In genomic region chr4:154940156-154940555, GRCm38 (mm10) we compare ENCODE assay signal across 27 mouse cellular contexts. TPM values are rescaled to one million over a fixed set of nuclear protein-coding genes. Genes with fewer than 3 reads are reported as not detected.
"Had no signal": no experiment of that assay in that cellular context is flagged by ENCODE, and none has a peak within 500 bp of the region (broad histone marks: within the 10 kb centered on the region; RNA-seq: fewer than 3 reads in every experiment).

No protein-coding gene starts in this region.

- H3K9ac ChIP-seq: hindbrain, embryonic 12.5 days; hindbrain, embryonic 14.5 days; intestine, embryonic 15.5 days; limb, embryonic 13.5 days; limb, embryonic 15.5 days had no signal

- H3K4me2 ChIP-seq: heart, embryonic 11.5 days; hindbrain, embryonic 12.5 days; hindbrain, embryonic 14.5 days; intestine, embryonic 15.5 days; limb, embryonic 13.5 days; limb, embryonic 15.5 days had no signal

- DNase-seq: gastrocnemius, postnatal 14 days; gastrocnemius, postnatal 36 days; heart, adult 2 months; heart, postnatal 10 days; heart, postnatal 4 days; kidney, adult 18-20 months; kidney, adult 8-10 months; kidney, postnatal 10 days; kidney, postnatal 25 days; kidney, postnatal 4 days; left cerebral cortex, postnatal 4 days had no signal

- H3K27ac ChIP-seq: heart, adult 2 months; hindbrain, embryonic 10.5 days; hindbrain, embryonic 12.5 days; hindbrain, embryonic 14.5 days; intestine, embryonic 15.5 days; layer of hippocampus, adult 2 months; left cerebral cortex, adult 2 months; limb, embryonic 13.5 days; limb, embryonic 15.5 days had no signal

- H3K9me3 ChIP-seq: hindbrain, embryonic 12.5 days; intestine, embryonic 15.5 days; limb, embryonic 13.5 days; limb, embryonic 15.5 days had no signal

- H3K4me3 ChIP-seq: heart, adult 2 months; hindbrain, embryonic 10.5 days; hindbrain, embryonic 12.5 days; intestine, embryonic 15.5 days; layer of hippocampus, adult 2 months; left cerebral cortex, adult 2 months; limb, embryonic 13.5 days; limb, embryonic 15.5 days had no signal

- H3K36me3 ChIP-seq: hindbrain, embryonic 10.5 days; hindbrain, embryonic 12.5 days; intestine, embryonic 15.5 days; limb, embryonic 13.5 days; limb, embryonic 15.5 days had no signal

- H3K27me3 ChIP-seq: hindbrain, embryonic 12.5 days; intestine, embryonic 15.5 days; limb, embryonic 15.5 days had no signal

- ATAC-seq: hindbrain, embryonic 16.5 days; inflammation-experienced regulatory T-cells, adult 6 months; intestine, embryonic 15.5 days; intestine, postnatal 0 days had no signal

- H3K4me1 ChIP-seq: intestine, embryonic 15.5 days; limb, embryonic 13.5 days had no signal

RNA-seq across cellular contexts. Expression of gene Hes5, which starts 20.6 kb away (rescaled TPM):
- total RNA-seq: gastrocnemius, adult 18-20 months; gastrocnemius, adult 8-10 months; gastrocnemius, postnatal 36 days; granulocyte monocyte progenitor cell, adult 5-6 weeks; heart, adult 2 months; heart, postnatal 10 days; heart, postnatal 4 days; liver, adult 2 months had no signal
- polyA plus RNA-seq: liver, adult 2 months had no signal
